Mouse (Mus musculus) urinary bladder, postnatal 4 days (tissue): ENCODE measurements around the gene Gm21852.
"Not testable (repeated sequence)": the region's sequence is repeated elsewhere in the genome, so short reads cannot be mapped to it uniquely, and the experiment has no call there.

ENCODE experiments used
- DNase-seq, 2 experiments: peaks; one replicate each; pipeline ENCODE4 v3.0.0; 2021 to 2022; ENCODE audit warnings: low spot score in 2 of 2

Gene Gm21852

DNA sequence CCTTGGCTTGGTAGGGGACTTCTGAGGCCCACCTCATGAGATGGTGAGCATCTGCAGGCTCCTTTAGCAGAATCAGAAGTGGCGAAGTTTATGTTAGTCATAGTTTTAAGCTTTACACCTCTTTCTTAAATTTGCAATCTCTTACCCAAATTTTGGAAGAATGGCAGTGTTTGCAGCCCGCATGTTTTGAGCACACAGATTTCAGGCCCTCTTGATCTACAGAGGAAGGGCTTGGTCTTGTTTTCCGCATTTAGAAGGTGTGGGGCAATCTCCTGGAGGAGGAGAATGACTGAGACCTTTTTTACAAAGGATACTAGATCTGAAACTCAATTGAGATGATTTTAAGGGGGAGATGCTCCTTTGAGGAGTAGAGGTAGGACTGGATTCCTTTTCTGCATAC lies at the start of gene Gm21852:
Gene Gm21852 (minus strand): TSS at position 101 of the 400 bp plus-strand sequence.
- not testable (repeated sequence) for DNase-seq
